Mouse (Mus musculus): Measurements from ENCODE around the gene Tssc4. TPM values are rescaled to one million over a fixed set of nuclear protein-coding genes. Genes with fewer than 3 reads are reported as not detected.

The Tssc4 gene
- polyA plus RNA-seq, 1 experiment from 2014 or later = 103 TPM

DNA sequence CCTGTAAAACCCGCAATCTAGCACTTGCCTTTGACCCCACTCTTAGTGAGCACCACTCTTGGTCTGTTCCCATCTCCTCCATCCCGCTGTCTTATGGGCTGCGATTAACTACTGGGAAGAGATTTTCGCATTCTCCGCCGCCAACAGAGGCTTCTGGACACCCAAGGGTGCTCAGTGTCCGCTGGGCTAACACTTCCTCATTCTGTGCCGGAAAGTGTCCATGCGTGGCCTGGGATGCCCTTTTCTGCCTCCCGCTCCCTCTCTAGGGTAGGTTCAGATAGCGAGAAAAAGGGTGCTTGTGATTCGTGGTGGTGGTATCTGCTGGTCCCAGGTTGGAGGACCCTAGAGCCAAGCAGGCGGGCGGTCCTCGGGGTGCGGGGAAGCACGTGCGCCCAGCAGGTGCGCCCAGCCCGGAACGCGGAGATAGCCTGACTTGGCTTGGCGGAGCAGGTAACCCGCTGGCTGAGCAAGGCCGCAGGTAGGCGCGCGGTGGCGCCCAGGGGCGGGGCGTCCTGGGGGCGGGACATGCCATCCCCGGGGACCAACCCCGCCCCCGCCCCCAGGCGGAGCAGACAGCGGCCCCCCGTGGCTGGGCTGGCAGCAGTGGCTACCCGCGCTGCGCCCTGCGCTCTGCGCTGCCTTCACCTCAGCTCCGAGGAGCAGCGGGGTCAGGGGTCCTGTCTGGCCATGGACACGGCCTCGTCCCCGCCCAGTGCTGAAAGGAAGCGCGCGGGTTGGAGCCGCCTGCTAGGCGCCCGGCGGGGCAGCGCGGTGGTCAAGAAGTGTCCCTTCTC is 37.8 kb downstream of the Tssc4 start:
- peaks cover 6% of the 10 kb centered on the region; the same call in 1 of the 2 replicates for H3K4me1 ChIP-seq
- ATAC-seq (replicated peaks) = no peak
- H3K27ac ChIP-seq (replicated peaks) = no peak overlapping the region
- H3K9me3 ChIP-seq = no peaks in the 10 kb centered on the region
- peak overlapping the region; percentile 39 for H3K4me2 ChIP-seq (replicated peaks)
- H3K36me3 ChIP-seq = no peaks in the 10 kb centered on the region
- H3K4me3 ChIP-seq = peak overlapping the region; percentile 25
- no peak overlapping the region for H3K9ac ChIP-seq (replicated peaks)
- peaks cover 37% of the 10 kb centered on the region for H3K27me3 ChIP-seq
- 5% methylated on average over 56 of the region's 57 CpGs for WGBS

DNA sequence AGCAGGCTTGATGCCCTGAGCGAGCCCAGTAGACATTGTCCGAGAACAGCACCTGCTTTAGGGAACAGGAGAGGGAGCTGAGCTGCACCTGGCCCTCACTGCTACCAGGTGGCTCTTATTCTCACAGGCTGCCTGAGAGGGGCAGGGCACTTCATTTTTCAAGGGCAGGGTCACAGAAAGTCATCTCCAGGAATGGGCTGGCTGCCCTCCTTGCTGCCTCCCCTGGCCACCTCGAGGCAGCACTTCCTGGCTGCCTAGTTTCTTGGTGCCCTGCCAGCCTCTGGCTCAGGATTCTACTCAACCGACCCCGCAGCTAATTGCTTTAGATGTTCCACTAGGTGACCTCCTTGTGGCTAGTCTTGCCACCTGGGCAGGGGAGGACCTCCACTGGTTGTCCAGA is 39.2 kb downstream of the Tssc4 start:
- peaks cover 6% of the 10 kb centered on the region; the same call in 1 of the 2 replicates for H3K4me1 ChIP-seq
- H3K36me3 ChIP-seq = no peaks in the 10 kb centered on the region
- H3K27me3 ChIP-seq = peaks cover 40% of the 10 kb centered on the region
- H3K4me2 ChIP-seq (replicated peaks) = no peak overlapping the region
- H3K27ac ChIP-seq (replicated peaks) = no peak overlapping the region
- no peak overlapping the region for H3K9ac ChIP-seq (replicated peaks)
- no peaks in the 10 kb centered on the region for H3K9me3 ChIP-seq
- H3K4me3 ChIP-seq = no peak overlapping the region
- WGBS = 47% methylated on average over 5 of the region's 5 CpGs
- ATAC-seq (replicated peaks) = no peak

GRCm38 (mm10) chr7:143108996-143109660 is 40.1 kb downstream of the Tssc4 start:
- no peak overlapping the region for H3K27ac ChIP-seq (replicated peaks)
- ATAC-seq (replicated peaks) = no peak

DNA sequence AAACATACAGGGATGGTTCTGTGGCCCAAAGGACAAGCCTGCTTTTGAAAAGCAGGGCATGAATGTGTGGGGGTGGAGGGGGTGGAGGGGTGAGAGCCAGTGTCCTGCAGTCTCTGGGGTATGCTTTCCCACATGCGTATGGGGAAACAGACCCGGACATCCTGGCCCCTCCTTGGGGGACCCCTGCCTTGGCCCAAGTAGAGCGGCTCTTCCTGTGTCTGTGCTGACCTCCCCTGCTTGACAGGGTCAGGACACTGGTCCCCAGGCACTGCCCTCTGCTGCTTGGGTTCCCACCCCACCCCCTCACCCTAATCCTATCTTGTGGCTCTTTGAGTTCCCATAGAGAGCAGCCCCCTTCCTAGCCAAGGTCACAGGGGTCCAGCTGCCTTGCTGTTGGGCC is 40.6 kb downstream of the Tssc4 start:
- no peaks in the 10 kb centered on the region for H3K9me3 ChIP-seq
- H3K4me3 ChIP-seq = no peak overlapping the region
- 58% methylated on average over 3 of the region's 3 CpGs for WGBS
- H3K27me3 ChIP-seq = peaks cover 40% of the 10 kb centered on the region
- peaks cover 6% of the 10 kb centered on the region; the same call in 1 of the 2 replicates for H3K4me1 ChIP-seq
- no peak overlapping the region for H3K27ac ChIP-seq (replicated peaks)
- no peaks in the 10 kb centered on the region for H3K36me3 ChIP-seq
- ATAC-seq (replicated peaks) = no peak
- H3K9ac ChIP-seq (replicated peaks) = no peak overlapping the region
- no peak overlapping the region for H3K4me2 ChIP-seq (replicated peaks)

More at GRCm38 (mm10) chr7:143108996-143109660, 40.1 kb downstream of the Tssc4 start:
- Histone ChIP-seq H3K4me2 (replicated peaks) (no peak overlapping the region), H3K9me3 (no peaks in the 10 kb centered on the region), H3K27me3 (peaks cover 40% of the 10 kb centered on the region), H3K4me3 (no peak overlapping the region), H3K9ac (replicated peaks) (no peak overlapping the region), H3K4me1 (peaks cover 6% of the 10 kb centered on the region; the same call in 1 of the 2 replicates), H3K36me3 (no peaks in the 10 kb centered on the region)
- WGBS = 30% methylated on average over 3 of the region's 3 CpGs

- no peak overlapping the region for H3K27ac ChIP-seq (replicated peaks)
- H3K4me1 ChIP-seq = peaks cover 6% of the 10 kb centered on the region; the same call in 1 of the 2 replicates
- H3K27me3 ChIP-seq = peaks cover 33% of the 10 kb centered on the region
- no peak for ATAC-seq (replicated peaks)
- H3K9ac ChIP-seq (replicated peaks) = no peak overlapping the region
- H3K36me3 ChIP-seq = no peaks in the 10 kb centered on the region
- H3K4me3 ChIP-seq = no peak overlapping the region
- no peaks in the 10 kb centered on the region for H3K9me3 ChIP-seq
- H3K4me2 ChIP-seq (replicated peaks) = no peak overlapping the region
- WGBS = 66% methylated on average over 1 of the region's 1 CpGs
Measured at GRCm38 (mm10) chr7:143110803-143111202, 41.8 kb downstream of the Tssc4 start.

DNA sequence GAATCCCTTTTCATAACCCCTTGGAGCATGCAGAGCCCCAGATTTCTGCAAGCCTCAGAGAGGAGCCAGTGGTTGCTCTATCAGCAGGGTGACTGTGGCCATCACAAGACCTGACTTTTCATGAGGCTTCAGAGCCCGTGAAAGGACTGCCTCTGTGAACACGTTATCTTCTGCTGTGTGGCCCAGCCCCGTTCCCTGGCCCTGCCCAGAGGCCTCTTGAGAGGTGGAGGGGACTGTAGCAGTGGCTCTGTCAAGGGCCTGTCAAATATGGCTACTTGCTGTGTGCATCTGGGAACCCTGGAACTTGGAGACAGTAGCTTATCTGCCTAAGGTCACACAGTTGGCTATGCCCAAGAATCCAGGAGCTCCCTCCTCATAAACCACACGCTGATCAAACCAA is 42.7 kb downstream of the Tssc4 start:
- Histone ChIP-seq H3K9ac (replicated peaks) (no peak overlapping the region), H3K4me2 (replicated peaks) (no peak overlapping the region), H3K36me3 (no peaks in the 10 kb centered on the region), H3K9me3 (no peaks in the 10 kb centered on the region), H3K4me3 (no peak overlapping the region), H3K4me1 (peaks cover 6% of the 10 kb centered on the region; the same call in 1 of the 2 replicates), H3K27me3 (peaks cover 24% of the 10 kb centered on the region), H3K27ac (replicated peaks) (no peak overlapping the region)
- ATAC-seq (replicated peaks) = no peak
- WGBS = 60% methylated on average over 4 of the region's 4 CpGs

DNA sequence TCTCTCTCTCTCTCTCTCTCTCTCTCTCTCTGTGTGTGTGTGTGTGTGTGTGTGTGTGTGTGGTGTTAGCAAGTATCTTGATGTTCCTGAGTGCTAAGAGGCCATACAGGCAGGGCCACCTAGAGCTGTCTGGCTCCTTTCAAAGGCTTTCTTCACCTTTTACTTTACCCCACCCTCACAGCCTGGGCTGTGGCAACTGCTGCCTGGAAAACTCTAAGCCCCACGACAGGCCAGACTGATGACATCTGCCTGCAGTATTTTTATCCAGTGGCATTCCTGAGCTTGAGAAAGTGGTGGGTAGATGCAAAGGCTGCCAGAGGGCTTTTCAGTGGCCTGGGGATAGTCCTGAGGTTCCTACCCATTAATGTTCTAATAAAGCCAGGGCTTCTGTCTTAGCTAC is 43.3 kb downstream of the Tssc4 start:
- Histone ChIP-seq H3K4me1 (peaks cover under 1% of the 10 kb centered on the region; the same call in 1 of the 2 replicates), H3K9me3 (no peaks in the 10 kb centered on the region), H3K9ac (replicated peaks) (no peak overlapping the region), H3K27me3 (peaks cover 17% of the 10 kb centered on the region), H3K4me2 (replicated peaks) (no peak overlapping the region), H3K4me3 (no peak overlapping the region), H3K36me3 (no peaks in the 10 kb centered on the region), H3K27ac (replicated peaks) (no peak overlapping the region)
- no peak for ATAC-seq (replicated peaks)
- 41% methylated on average over 1 of the region's 1 CpGs for WGBS

- no peak overlapping the region for H3K4me3 ChIP-seq
- H3K4me2 ChIP-seq (replicated peaks) = no peak overlapping the region
- H3K36me3 ChIP-seq = no peaks in the 10 kb centered on the region
- H3K27ac ChIP-seq (replicated peaks) = no peak overlapping the region
- no peak for ATAC-seq (replicated peaks)
- H3K9ac ChIP-seq (replicated peaks) = no peak overlapping the region
- peaks cover 3% of the 10 kb centered on the region; the same call in 1 of the 2 replicates for H3K27me3 ChIP-seq
- H3K9me3 ChIP-seq = no peaks in the 10 kb centered on the region
- H3K4me1 ChIP-seq = no peaks in the 10 kb centered on the region
Measured at GRCm38 (mm10) chr7:143114773-143115172, 45.7 kb downstream of the Tssc4 start.

DNA sequence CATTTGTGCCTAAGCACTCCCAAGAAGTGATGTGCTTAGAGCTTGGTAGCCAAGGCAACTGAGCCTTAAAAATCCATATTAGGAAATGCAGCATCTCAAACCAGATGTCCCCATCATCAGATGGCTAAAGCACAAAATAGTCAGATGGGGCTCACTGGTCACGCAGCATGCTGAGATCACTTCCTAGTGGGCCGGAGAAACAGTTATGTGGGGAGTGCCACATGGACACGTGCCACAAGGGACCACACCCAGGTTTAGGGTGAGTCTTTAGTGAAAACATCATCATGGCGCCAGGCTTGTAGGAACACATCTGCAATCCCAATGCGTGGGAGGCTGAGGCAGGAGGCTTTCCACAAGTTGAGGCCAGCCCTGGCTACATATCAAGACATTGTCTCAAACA is 47.5 kb downstream of the Tssc4 start:
- H3K4me1 ChIP-seq = no peaks in the 10 kb centered on the region
- H3K27ac ChIP-seq (replicated peaks) = no peak overlapping the region
- no peak for ATAC-seq (replicated peaks)
- no peak overlapping the region for H3K4me3 ChIP-seq
- WGBS = 86% methylated on average over 5 of the region's 5 CpGs
- H3K9ac ChIP-seq (replicated peaks) = no peak overlapping the region
- no peak overlapping the region for H3K4me2 ChIP-seq (replicated peaks)
- peaks cover 3% of the 10 kb centered on the region; the same call in 1 of the 2 replicates for H3K27me3 ChIP-seq
- H3K36me3 ChIP-seq = no peaks in the 10 kb centered on the region
- no peaks in the 10 kb centered on the region for H3K9me3 ChIP-seq

DNA sequence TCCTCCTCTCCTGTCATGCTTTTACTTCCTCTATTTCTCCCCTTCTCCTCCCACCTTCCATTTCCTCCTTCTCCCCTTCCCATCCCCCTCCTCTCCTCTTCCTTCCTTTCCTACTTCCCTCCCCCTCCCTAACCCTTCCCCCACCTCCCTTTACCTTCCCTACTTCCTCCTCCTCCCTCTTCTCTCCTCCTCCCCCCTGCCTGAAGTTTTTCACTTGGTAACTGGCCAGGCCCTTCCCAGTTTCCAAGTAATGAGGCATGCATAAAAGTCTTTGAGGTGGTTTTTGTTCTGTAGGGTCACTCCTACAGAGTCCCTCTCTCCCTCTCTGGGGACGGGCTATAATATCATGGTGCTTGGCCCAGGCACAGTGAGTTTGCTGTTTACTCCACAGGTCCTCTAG is 50.4 kb downstream of the Tssc4 start:
- Histone ChIP-seq H3K4me1 (no peaks in the 10 kb centered on the region), H3K27me3 (no peaks in the 10 kb centered on the region), H3K4me3 (no peak overlapping the region), H3K36me3 (no peaks in the 10 kb centered on the region), H3K9me3 (no peaks in the 10 kb centered on the region), H3K9ac (replicated peaks) (no peak overlapping the region), H3K27ac (replicated peaks) (no peak overlapping the region), H3K4me2 (replicated peaks) (no peak overlapping the region)
- 0% methylated on average over 1 of the region's 1 CpGs for WGBS
- no peak for ATAC-seq (replicated peaks)

GRCm38 (mm10) chr7:143119826-143120225 is 50.8 kb downstream of the Tssc4 start:
- Histone ChIP-seq H3K4me2 (replicated peaks) (no peak overlapping the region), H3K9ac (replicated peaks) (no peak overlapping the region), H3K27me3 (no peaks in the 10 kb centered on the region), H3K4me1 (no peaks in the 10 kb centered on the region), H3K36me3 (no peaks in the 10 kb centered on the region), H3K27ac (replicated peaks) (no peak overlapping the region), H3K9me3 (no peaks in the 10 kb centered on the region), H3K4me3 (no peak overlapping the region)
- ATAC-seq (replicated peaks) = no peak
- 79% methylated on average over 3 of the region's 3 CpGs for WGBS
